Mouse (Mus musculus) kidney, adult 8-10 months (tissue): ENCODE measurements around the gene Pknox2.

Experiments used
- DNase-seq, 2 experiments: peaks; one replicate each; pipeline ENCODE4 v3.0.0; 2022

Pknox2 gene

GRCm38 (mm10) chr9:37147359-37147685 is at the start of gene Pknox2:
Gene Pknox2 (minus strand): TSS chr9:37147407.
- DNase-seq: peak; percentile 43 to 66

DNA sequence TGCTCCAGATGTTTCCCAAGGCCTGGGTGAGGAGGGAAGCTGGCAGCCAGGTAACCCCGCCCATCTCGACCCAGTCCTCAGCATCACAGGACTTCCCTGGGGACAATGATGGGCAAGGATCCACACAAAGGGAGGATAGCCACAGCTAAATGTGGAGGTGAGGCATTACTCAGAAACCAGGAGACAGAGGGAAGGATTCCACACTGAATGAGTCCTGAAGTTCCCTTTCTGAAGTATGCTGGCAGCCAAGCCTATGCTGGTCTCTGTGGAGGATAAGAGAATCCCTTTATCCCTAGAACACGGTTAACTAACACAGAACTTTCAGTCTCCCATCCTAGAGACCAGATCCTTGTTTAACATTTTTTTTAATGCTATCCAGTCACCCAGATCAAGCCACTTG is 40.8 kb upstream of the Pknox2 start:
- DNase-seq: no peak

GRCm38 (mm10) chr9:37187407-37187806 is 40.2 kb upstream of the Pknox2 start:
- DNase-seq: no peak

DNA sequence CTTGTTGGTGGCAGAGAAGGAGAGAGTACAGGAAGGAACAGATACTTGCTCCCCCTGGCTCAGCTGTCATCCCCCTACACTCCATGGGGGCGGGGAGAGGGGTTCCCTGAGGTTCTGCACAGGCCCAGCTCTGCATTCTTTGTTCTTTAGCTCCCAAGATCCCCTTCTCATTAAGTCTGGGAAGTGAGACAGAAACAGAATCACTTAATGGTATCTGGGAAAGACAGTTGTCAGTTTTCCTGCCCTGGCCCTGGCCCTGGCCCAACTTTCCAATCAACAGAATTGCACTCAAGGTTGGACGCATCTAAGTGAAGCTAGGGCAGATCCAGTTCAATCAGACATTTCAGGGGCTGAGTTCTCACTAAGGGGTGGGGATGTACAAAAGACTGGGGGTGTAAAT is 36.0 kb upstream of the Pknox2 start:
- DNase-seq: no peak

- no peak for DNase-seq
Measured at GRCm38 (mm10) chr9:37181596-37181995, 34.4 kb upstream of the Pknox2 start.

DNA sequence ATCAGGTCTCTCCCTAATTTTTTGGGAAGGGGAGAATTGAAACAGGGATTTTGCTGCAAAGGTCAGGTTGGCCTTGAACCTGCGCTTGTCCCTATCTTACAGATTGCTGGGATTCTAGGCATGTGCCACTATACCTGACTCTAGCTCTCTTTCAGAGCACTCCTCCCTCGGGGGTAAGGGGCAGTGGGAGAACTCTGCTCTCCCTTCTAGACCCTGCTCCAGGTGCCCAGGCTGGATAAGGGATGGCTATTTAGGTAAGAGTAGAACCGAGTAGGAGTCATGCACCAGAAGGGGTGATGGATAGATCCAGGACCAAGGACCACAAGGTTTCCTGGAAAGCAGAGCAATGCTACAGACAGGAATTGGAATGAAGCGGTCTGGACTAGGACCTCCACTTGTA is 32.4 kb upstream of the Pknox2 start:
- no peak for DNase-seq

GRCm38 (mm10) chr9:37178911-37179310 is 31.7 kb upstream of the Pknox2 start:
- no peak for DNase-seq

- DNase-seq: no peak
Measured at GRCm38 (mm10) chr9:37177551-37177950, 30.3 kb upstream of the Pknox2 start.

GRCm38 (mm10) chr9:37177107-37177506 is 29.9 kb upstream of the Pknox2 start:
- DNase-seq: peak; percentile 10 to 53

- no peak for DNase-seq
Measured at GRCm38 (mm10) chr9:37176002-37176401, 28.8 kb upstream of the Pknox2 start.

DNA sequence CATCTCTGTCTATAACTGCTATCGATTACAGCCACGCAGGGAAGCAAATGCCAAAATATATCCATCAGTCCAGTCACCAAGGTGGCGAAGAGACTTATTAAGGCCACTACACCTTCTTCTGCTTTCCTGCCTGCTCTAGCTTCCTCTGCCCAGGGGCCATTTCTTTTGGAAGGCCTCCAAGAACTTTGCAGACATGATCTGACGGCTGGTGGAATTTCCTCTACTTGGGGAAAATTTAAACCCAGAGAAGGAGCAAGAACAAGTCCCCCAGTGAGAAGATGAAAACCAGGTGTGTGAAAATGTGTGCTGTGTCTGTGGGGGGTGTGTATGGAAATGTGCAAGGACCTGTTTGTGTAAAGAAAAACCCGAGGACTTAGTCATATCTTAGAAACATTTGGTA is 26.2 kb upstream of the Pknox2 start:
- no peak for DNase-seq

- no peak for DNase-seq
Measured at GRCm38 (mm10) chr9:37166899-37167298, 19.7 kb upstream of the Pknox2 start.

DNA sequence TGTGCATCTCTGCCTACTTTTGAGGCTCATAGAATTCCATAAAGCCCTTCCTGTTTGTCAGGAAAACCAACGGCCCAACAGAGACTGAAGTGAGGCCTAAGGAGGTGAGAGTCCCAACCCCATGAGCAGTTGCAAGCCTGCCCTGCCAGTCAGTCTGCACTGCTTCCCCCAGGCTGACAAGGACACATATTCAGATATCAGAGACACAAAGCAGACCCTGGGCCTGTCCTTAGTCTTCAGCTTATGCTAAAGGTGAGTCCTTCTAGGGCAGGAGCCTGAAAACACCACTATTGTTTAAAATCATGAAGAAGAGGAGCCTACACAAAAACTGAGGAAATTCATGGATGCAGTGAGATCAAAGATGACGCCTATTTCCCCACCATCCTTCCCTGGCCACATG is 13.5 kb upstream of the Pknox2 start:
- DNase-seq: no peak

GRCm38 (mm10) chr9:37147886-37148285 is 679 bp upstream of the Pknox2 start:
- DNase-seq: no peak

DNA sequence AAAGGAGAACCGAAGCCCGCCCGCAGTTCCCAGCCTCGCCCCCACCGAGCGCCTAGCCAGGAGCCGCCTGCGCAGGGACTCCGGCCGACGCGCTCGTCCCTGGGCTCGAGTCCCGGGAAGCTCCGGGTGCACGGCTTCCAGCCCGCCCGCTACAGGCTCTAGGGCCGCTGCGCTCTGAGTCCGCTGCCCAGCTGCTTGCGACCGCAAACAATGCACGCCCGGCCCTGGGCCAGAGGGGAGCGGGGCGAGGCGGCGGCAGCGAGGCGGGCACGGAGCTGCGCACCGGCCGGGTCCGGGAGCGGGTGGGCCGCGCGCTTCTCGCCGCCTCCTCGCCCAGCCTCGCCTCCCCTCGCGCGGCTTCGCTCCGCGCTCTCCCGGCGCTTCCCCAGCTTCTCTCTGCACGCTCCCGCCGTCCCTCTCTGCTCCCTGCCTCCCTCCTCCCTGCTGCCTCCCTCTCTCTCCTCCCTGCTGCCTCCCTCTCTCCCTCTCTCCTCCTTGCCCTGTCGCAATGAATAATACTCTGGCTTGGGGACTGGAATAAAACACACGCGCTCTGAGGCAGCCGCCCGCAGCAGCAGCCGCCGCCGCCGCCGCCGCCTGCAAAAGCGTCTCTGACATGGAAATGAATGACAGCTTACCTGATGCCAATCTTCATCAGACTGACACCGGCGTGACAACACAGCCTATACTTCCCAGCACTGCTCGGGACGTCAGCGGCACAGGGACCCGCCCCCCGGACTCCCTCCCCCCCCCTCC is 426 bp downstream of the Pknox2 start:
- DNase-seq: peak; percentile 32 to 40

- no peak for DNase-seq
Measured at GRCm38 (mm10) chr9:37146353-37146602, 929 bp downstream of the Pknox2 start.

DNA sequence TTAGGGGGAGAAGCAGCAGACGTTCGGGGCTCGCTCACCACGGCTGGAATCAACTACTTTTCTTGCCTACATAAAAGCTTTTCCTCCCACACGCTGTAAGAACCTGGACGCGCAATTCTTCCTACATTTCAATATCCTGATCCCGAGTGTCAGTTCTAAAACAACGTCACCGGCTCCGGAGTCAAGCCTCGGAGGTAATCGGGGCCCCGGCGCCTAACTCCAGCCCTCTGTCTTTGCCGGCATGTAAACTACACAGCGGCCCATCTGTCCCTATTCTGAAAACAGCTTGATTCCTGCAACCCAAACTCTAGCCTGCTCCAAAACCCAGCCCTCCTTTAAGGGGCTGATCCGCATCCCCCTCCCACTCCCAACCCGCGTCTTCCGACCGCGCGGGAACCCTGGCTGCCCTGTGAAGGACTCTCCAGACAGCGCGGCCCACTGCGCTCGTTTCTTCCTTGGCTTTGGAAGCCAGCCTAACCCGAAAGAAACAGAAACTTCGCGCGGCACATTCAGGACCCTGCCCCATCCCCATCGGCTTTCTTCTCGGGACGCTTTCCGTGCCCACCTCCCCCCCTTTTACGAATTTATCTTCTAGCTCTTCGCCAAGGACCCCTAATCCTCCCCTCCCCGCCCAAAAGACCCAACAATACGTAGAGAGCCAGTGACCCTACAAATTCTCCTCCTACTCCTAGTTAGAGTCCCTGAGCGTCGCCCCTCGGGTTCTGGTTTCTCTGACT is 1.4 kb downstream of the Pknox2 start:
- no peak for DNase-seq

- peak in 1 of 2 experiments; percentile 11 for DNase-seq
Measured at GRCm38 (mm10) chr9:37145151-37145615, 2.0 kb downstream of the Pknox2 start.

DNA sequence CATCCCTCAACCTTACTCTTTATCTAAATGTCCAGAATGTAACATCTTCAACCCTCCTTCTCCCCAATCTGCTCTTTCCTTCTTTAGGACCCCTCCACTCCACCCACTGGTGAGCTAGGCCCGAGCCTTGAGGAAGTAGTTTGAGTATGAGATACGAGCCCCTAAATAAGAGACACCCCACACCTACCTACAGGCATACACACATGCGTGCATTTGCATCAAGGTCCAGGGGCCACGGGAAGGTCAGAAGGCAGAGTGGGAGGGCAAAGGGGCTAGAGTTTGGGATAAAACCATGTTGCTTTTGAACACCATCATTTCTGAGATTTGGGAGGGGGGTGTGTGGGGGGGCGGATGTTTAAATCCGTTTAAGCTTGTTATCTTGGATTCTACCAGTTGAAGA is 2.5 kb downstream of the Pknox2 start:
- no peak for DNase-seq

- DNase-seq: no peak
Measured at GRCm38 (mm10) chr9:37144251-37144650, 3.0 kb downstream of the Pknox2 start.

DNA sequence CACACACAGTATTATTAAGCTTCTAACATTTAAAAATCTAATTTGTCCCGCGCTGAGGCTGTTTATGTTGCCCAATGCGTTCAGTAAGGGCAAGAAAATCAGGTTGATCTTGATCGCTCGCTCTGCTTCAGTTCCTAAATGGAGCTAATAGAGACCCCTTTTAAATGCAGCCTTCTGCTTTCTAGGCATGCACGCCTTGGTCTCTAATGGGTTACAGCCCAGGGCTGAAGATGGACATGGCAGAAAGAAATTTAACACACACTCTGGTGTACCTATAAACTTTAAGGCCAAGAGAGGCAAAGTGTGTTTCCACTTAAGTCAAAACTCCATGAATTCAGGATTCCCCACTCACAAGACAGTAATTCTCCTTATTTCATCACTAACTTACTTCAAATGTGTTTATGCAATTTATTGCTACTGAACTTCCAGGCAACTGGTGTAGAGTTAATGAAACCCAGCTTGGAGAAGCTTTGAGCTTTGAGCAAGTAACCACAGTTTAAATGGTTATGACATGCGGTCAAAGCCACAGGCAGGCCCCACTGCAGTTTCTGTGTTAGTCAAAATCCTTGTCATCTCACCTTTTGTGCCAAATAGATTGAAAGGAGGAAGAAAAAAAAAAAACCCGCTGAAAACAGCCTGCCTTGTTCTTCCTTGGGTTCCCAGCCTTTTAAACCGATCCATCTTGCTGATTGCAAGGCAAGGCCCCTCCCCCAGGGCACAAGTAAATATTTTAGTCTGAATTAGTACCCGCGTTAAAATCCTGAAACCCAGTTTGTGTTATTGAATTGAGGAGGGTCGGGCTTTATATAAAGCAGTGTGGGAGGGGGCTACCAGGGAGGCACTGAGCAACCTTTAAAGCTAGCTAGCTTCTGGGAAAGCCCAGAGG is 3.9 kb downstream of the Pknox2 start:
- no peak for DNase-seq

- DNase-seq: no peak
Measured at GRCm38 (mm10) chr9:37142107-37142506, 5.1 kb downstream of the Pknox2 start.

DNA sequence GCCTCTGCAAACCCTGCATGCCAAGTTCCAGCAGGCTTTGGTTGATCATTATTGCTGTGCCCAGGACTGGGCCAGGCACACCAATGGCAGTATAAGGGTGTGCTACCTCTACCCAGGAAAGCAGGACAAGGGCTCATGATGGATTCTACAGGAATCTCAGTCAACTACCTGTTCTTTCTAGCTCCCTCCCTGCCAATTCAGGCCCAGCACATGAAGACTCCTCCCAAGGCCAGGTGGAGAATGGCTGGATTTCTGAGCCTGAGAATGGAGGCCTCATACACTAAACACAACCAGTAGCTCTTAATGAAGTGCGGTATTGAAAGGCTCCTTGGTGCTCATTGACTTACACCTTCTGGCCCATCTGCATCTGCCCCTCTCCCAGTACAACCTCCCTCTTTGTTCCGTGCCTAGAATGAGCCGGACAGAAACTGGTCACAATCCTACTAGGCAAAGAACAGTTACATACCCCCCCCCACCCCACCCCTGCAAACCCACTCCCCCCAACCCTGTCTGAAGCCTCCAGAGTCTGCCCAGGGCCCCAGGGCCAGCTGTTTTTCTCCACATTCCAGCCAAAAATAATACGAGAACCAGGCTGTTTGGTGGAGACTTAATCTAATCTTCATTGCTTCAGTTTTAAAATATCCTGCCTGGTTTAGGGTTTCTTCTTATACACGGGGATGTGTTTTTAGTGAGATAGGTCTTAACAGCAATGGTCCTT is 6.6 kb downstream of the Pknox2 start:
- no peak for DNase-seq
